18 mouse cellular contexts compared by ENCODE assay signal in genomic region chr14:101056874-101057273, GRCm38 (mm10).
"Had no signal": no experiment of that assay in that cellular context is flagged by ENCODE, and none has a peak within 500 bp of the region (broad histone marks: within the 10 kb centered on the region; RNA-seq: fewer than 3 reads in every experiment).

No protein-coding gene starts in this region.

- ATAC-seq: midbrain, embryonic 16.5 days had no signal

- H3K27me3 ChIP-seq: midbrain, embryonic 12.5 days; neural tube, embryonic 13.5 days; neural tube, embryonic 15.5 days had no signal

- H3K9me3 ChIP-seq: midbrain, embryonic 10.5 days; midbrain, embryonic 12.5 days; neural tube, embryonic 13.5 days; neural tube, embryonic 15.5 days had no signal

- H3K9ac ChIP-seq: lung, embryonic 14.5 days; midbrain, embryonic 12.5 days; neural tube, embryonic 13.5 days; neural tube, embryonic 15.5 days had no signal

- H3K36me3 ChIP-seq: midbrain, embryonic 10.5 days; midbrain, embryonic 12.5 days; neural tube, embryonic 13.5 days; neural tube, embryonic 15.5 days had no signal

- H3K4me1 ChIP-seq: midbrain, embryonic 10.5 days; midbrain, embryonic 12.5 days; neural tube, embryonic 15.5 days had no signal

- DNase-seq: lung, adult 18-20 months; lung, embryonic 14.5 days; lung, postnatal 10 days; lung, postnatal 4 days; midbrain, embryonic 14.5 days; right cerebral cortex, adult 18-20 months; right cerebral cortex, postnatal 25 days; right cerebral cortex, postnatal 4 days; spleen, adult 18-20 months; thymus, adult 18-20 months; thymus, postnatal 14 days; thymus, postnatal 36 days had no signal

- H3K4me3 ChIP-seq: midbrain, embryonic 10.5 days; midbrain, embryonic 12.5 days; myocyte; neural tube, embryonic 13.5 days; neural tube, embryonic 15.5 days had no signal

- H3K27ac ChIP-seq: midbrain, embryonic 10.5 days; midbrain, embryonic 12.5 days; neural tube, embryonic 13.5 days; neural tube, embryonic 15.5 days had no signal

- H3K4me2 ChIP-seq: lung, embryonic 14.5 days; midbrain, embryonic 12.5 days; neural tube, embryonic 13.5 days; neural tube, embryonic 15.5 days had no signal
